Mouse (Mus musculus): ENCODE results near the gene Rbmx2.
A peak's percentile ranks its signal among the peaks of the same experiment; 100 is the strongest.

The Rbmx2 gene

GRCm38 (mm10) chrX:48694864-48695371 is at the start of gene Rbmx2:
Gene Rbmx2, plus strand, starts transcription at chrX:48695004.
- DNase-seq (ENCODE audit: extremely low spot score, low spot score): peak; percentile 80

DNA sequence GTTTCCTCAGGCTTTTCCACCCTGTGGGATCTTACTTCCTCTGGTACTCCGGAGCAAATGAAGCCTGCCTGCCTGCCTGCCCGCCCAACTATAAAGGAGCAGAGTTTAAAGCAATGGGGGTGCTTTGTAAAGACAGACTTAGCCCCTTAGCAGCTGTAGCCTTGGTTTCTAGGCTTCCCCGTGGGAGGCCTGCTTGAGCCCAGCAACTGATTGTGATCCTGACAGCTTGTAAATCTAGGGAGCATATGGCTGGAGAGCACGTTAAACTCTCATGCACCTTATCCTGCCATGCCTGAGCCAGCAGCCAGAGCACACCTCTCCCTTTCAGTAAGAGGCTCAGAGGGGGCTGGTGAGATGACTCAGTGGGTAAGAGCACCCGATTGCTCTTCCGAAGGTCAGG is 28.0 kb upstream of the Rbmx2 start:
- peak; percentile 18 for DNase-seq (ENCODE audit: extremely low spot score, low spot score)

GRCm38 (mm10) chrX:48669588-48669987 is 25.2 kb upstream of the Rbmx2 start:
- DNase-seq (ENCODE audit: extremely low spot score, low spot score): no peak

DNA sequence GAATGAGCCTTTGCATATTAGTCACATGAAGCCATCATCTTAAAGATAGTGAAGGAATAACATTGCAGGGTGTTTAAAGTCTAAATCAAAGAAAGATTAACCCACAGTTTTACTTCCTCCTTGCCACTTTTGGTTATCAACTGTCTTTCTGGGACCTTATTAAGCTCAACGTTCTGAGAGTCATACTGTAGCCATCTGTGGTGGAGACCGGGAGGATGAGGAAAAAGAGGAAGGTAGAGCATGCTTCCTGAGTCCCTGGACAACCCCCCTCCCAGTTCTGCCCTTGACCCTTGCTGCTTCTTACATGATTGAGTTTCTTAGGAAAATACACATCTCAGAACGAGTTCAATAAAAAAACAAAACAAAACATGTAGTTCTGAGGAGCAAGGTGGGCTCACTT is 23.1 kb upstream of the Rbmx2 start:
- DNase-seq (ENCODE audit: extremely low spot score, low spot score): no peak

DNA sequence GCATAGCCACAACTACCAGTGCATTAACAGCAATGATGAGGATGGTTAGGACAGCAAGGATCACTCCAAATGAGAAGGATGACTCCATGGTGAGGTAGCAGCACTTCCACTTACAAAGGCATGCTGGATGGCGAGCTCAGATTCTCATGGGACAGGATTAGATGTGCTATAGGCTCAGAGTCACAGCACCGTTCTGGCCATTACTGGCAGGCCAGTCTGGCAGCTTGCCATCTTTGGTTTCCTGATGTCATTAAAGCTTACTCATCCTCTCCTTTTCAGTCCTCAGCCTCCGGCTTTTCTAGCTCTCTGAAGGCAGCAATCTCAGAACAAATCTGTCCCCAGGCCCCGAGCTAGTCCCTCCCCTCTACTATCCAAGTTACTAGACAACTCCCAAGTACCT is 20.6 kb upstream of the Rbmx2 start, which contains the start of gene Gpr119:
Gene Gpr119 (minus strand): TSS at position 308 of the 400 bp plus-strand sequence.
- DNase-seq (ENCODE audit: extremely low spot score, low spot score): no peak

- peak; percentile 19 for DNase-seq (ENCODE audit: extremely low spot score, low spot score)
Measured at GRCm38 (mm10) chrX:48683451-48683850, 11.4 kb upstream of the Rbmx2 start.

DNA sequence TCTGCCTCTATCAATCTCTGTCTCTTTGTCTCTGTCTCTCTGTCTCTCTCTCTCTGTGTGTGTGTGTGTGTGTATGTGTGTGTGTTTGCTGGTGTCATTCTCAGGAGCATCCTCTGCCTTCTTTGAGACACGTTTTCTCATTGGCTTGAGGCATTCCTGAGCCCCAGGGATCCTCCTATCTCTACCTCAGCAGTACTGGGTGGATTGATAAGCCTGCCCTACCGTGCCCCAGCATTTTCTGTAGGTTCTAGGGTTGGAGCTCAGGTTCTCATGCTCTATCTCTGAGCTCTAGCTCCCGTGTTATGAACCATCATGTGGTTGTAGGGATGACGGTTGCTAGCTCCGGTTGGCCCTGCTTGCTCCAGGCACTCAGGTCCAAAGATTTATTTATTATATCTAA is 10.9 kb upstream of the Rbmx2 start:
- no peak for DNase-seq (ENCODE audit: extremely low spot score, low spot score)

DNA sequence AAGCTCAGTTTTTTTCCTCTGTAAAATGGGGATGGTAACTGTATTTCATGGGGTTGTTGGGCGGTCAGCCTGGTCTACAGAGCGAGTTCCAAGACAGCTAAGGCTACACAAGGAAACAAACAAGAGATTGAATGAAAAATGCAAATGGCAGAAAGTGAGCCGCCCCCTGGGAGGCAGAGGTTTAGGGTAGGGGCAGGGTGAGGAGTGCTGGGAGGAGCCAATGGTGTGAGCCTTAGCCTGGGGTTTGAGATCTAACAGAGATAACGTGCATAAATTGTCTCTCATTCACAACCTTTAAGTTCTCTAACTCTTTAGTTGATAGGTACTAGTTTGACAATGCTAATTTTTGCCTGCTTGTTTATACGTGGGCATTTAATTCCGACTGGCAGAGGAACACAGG is 344 bp upstream of the Rbmx2 start:
- peak; percentile 19 for DNase-seq (ENCODE audit: extremely low spot score, low spot score)

- DNase-seq (ENCODE audit: extremely low spot score, low spot score): no peak
Measured at GRCm38 (mm10) chrX:48709701-48710100, 14.9 kb downstream of the Rbmx2 start.

DNA sequence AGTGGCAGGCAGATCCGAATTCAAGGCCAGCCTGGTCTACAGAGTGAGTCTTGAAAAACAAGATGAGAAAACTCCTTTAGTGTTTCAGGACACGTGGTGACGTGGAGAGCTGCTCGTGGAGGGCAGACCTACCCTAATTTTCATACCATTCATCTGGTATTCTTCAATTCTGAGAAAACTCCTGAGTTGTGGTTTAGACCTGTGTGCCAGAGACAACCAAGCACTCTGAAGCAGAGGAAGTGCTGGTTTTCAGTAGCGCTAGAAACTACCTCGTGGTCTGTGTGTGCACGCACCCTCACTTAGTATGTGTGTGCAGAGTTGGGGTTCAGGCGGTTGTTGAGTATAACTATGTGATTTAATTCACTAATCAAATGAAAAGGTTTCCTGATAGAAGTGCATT is 18.0 kb downstream of the Rbmx2 start:
- DNase-seq (ENCODE audit: extremely low spot score, low spot score): no peak

GRCm38 (mm10) chrX:48754710-48755283 is 60.0 kb downstream of the Rbmx2 start:
- DNase-seq (ENCODE audit: extremely low spot score, low spot score): no peak

All from neural tube, embryonic 10.5 days (tissue).